In the genomic region with DNA sequence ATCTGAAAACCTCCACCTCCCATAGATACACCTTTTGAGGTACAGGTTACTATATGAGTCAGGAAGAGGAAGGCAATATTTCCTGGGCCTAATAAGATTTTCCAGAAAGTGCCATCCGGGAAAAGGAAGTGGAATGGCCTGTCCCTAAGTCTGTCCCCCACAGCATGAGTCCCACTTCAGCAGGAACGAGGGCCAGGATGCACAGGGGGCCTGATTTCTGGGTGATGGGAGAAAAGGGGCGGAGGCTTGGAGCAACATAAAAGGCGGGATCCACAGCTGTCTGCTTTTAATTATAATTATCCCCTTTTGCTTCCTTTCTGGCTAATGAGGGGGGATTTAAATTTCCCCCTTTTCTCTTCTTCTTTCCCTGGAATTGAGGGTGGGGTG, we compare ENCODE assay signal across 13 mouse cellular contexts. TPM values are rescaled to one million over a fixed set of nuclear protein-coding genes. Genes with fewer than 3 reads are reported as not detected.
DNase-seq lines count a peak whose midpoint lies in the region; ATAC-seq lines count a peak whose summit lies in the region.
"Had no signal": no experiment of that assay in that cellular context is flagged by ENCODE, and none has a peak within 500 bp of the region (broad histone marks: within the 10 kb centered on the region; RNA-seq: fewer than 3 reads in every experiment).

No protein-coding gene starts in this region.

- H3K27ac ChIP-seq in midbrain, embryonic 13.5 days: peak overlapping the region; percentile 98
- no peak overlapping the region for H3K27ac ChIP-seq in kidney, embryonic 14.5 days (ENCODE audit: low read depth, low read length)
- H3K27ac ChIP-seq: gastrocnemius, adult 2 months; heart, embryonic 13.5 days had no signal

- peak; percentile 45 for DNase-seq in cerebellum, adult 9-10 months
- no peak for DNase-seq in cerebellum, postnatal 14 days
- DNase-seq in right cerebral cortex, postnatal 4 days: peak; percentile 45
- DNase-seq in right cerebral cortex, postnatal 36 days (ENCODE audit: low spot score in 2 of 2): no peak
- DNase-seq in kidney, postnatal 25 days: no peak
- no peak for DNase-seq in ovary, adult 18-20 months (ENCODE audit: low spot score)
- DNase-seq: adrenal gland, postnatal 36 days; gastrocnemius, adult 2 months; kidney, postnatal 36 days; lung, adult 2 months had no signal

- H3K27me3 ChIP-seq in midbrain, embryonic 13.5 days: peaks cover 78% of the 10 kb centered on the region
- H3K27me3 ChIP-seq in kidney, embryonic 14.5 days (ENCODE audit: control insufficient read depth, insufficient read depth, low read length): peaks cover 100% of the 10 kb centered on the region

- 7% methylated on average over 4 of the region's 4 CpGs for WGBS in midbrain, embryonic 13.5 days
- WGBS in kidney, embryonic 14.5 days: 12% methylated on average over 4 of the region's 4 CpGs

- no peak overlapping the region; the same call in 1 of the 2 replicates for H3K9ac ChIP-seq in midbrain, embryonic 13.5 days (replicated peaks)
- no peak overlapping the region for H3K9ac ChIP-seq in kidney, embryonic 14.5 days (ENCODE audit: low read depth, low read length)
- H3K9ac ChIP-seq: heart, embryonic 13.5 days had no signal

- no peak overlapping the region for H3K4me3 ChIP-seq in midbrain, embryonic 13.5 days (replicated peaks)
- no peak overlapping the region for H3K4me3 ChIP-seq in kidney, embryonic 14.5 days (ENCODE audit: low read length)
- H3K4me3 ChIP-seq: gastrocnemius, adult 2 months; heart, embryonic 13.5 days had no signal

- H3K4me1 ChIP-seq in midbrain, embryonic 13.5 days (replicated peaks): peaks cover 96% of the 10 kb centered on the region
- H3K4me1 ChIP-seq in kidney, embryonic 14.5 days (ENCODE audit: control insufficient read depth, insufficient read depth, low read length): 0 out of 2 replicates have a peak, but pooled peaks cover 6% of the 10 kb centered on the region

- H3K36me3 ChIP-seq in midbrain, embryonic 13.5 days: no peaks in the 10 kb centered on the region
- H3K36me3 ChIP-seq in kidney, embryonic 14.5 days (ENCODE audit: control insufficient read depth, insufficient read depth, low read length): no peaks in the 10 kb centered on the region
- H3K36me3 ChIP-seq: heart, embryonic 13.5 days had no signal

- ATAC-seq in midbrain, embryonic 13.5 days: peak; percentile 12; the same call in 1 of the 2 replicates
- ATAC-seq in kidney, embryonic 14.5 days (ENCODE audit: low FRiP score, low TSS enrichment): no peak

- no peaks in the 10 kb centered on the region for H3K9me3 ChIP-seq in midbrain, embryonic 13.5 days
- no peaks in the 10 kb centered on the region for H3K9me3 ChIP-seq in kidney, embryonic 14.5 days (ENCODE audit: control insufficient read depth, low read length)
- H3K9me3 ChIP-seq: heart, embryonic 13.5 days had no signal

- H3K4me2 ChIP-seq in midbrain, embryonic 13.5 days (replicated peaks): peak overlapping the region; percentile 74; the same call in 1 of the 2 replicates
- H3K4me2 ChIP-seq in kidney, embryonic 14.5 days (replicated peaks; ENCODE audit: low read depth, low read length): no peak overlapping the region
- H3K4me2 ChIP-seq: heart, embryonic 13.5 days had no signal

RNA-seq across cellular contexts. Expression of gene Rhbg, which starts 49.3 kb away (rescaled TPM):
- 0.12 TPM in 1 of 2 replicates, not detected in the other for polyA plus RNA-seq in midbrain, embryonic 13.5 days (2015; fragmentation: Nextera tagmentation; extraction: Ambion mirVana)
- polyA plus RNA-seq in kidney, embryonic 14.5 days (2014; fragmentation: Nextera tagmentation; extraction: Ambion mirVana): 2.2 and 3.7 TPM in 2 replicates

Comparison
In these comparisons a context has a peak if more than half of its experiments do, and no peak if none do; other contexts are left out.
1. DNase-seq: peak in cerebellum, adult 9-10 months (single experiment) and right cerebral cortex, postnatal 4 days (single experiment); none in cerebellum, postnatal 14 days (0 of 2), right cerebral cortex, postnatal 36 days (0 of 2), kidney, postnatal 25 days (0 of 2) and ovary, adult 18-20 months (single experiment).